Mouse (Mus musculus): ENCODE data around the gene Ugt1a7c.

DNA sequence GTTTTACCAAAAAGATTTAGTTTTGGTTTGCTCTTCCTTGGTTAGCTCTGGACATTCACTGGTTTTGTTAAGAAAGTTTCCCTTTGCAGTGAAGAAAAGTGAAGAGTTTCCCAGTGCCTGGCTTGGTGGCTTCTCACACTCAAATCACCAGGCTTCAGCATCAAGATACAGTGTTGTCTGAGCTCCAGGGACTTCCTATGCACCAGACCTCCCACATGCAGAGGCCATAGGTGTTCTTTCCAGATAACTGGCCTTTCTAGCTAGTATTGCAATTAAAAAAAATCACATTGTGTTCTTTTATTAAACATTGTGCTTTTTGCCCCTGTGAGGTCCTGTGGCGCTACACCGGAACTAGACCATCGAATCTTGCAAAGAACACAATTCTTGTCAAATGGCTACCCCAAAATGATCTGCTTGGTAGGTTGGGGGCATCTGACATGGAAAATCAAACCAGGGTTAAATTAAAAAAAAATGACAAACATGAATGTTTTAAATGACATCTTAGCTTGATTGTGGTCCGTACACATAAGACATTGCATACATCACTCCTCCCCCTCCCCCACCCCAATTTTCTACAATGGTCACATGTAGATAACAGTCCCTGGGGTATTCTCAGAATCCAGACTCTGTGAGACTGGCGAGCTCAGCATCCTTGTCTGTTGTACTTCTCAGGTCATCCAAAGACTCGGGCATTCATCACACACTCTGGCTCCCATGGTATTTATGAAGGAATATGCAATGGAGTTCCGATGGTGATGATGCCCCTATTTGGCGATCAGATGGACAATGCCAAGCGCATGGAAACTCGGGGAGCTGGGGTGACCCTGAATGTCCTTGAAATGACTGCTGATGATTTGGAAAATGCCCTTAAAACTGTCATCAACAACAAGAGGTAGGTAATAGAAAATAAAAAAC is 120.9 kb downstream of the Ugt1a7c start:
- TF ChIP-seq CTCF (IDR thresholded peaks at IDR 0.05; ENCODE audit: extremely low read depth, insufficient read depth, low read length) (no peak), POLR2A (IDR thresholded peaks at IDR 0.05; ENCODE audit: extremely low read depth, insufficient read depth, low read length) (no peak)
